Mouse (Mus musculus): ENCODE data around the gene Gpr137b.
"Not testable (repeated sequence)": the region's sequence is repeated elsewhere in the genome, so short reads cannot be mapped to it uniquely, and the experiment has no call there.

Gene Gpr137b

GRCm38 (mm10) chr13:13366371-13366770 lies 27.4 kb downstream of the Gpr137b start:
- DNase-seq (ENCODE audit: low spot score in 2 of 2) = not testable (repeated sequence)

GRCm38 (mm10) chr13:13363536-13363935 lies 30.3 kb downstream of the Gpr137b start:
- DNase-seq (ENCODE audit: low spot score in 2 of 2) = not testable (repeated sequence)

- DNase-seq (ENCODE audit: low spot score in 2 of 2) = not testable (repeated sequence)
Measured at GRCm38 (mm10) chr13:13362261-13362660, 31.6 kb downstream of the Gpr137b start.

- not testable (repeated sequence) for DNase-seq (ENCODE audit: low spot score in 2 of 2)
Measured at GRCm38 (mm10) chr13:13360045-13360444, 33.8 kb downstream of the Gpr137b start.

- DNase-seq (ENCODE audit: low spot score in 2 of 2) = not testable (repeated sequence)
Measured at GRCm38 (mm10) chr13:13358602-13359001, 35.2 kb downstream of the Gpr137b start.

- DNase-seq (ENCODE audit: low spot score in 2 of 2) = not testable (repeated sequence)
Measured at GRCm38 (mm10) chr13:13358097-13358496, 35.7 kb downstream of the Gpr137b start.

GRCm38 (mm10) chr13:13352113-13352512 lies 41.7 kb downstream of the Gpr137b start:
- DNase-seq (ENCODE audit: low spot score in 2 of 2) = not testable (repeated sequence)

- DNase-seq (ENCODE audit: low spot score in 2 of 2) = not testable (repeated sequence)
Measured at GRCm38 (mm10) chr13:13350681-13351080, 43.1 kb downstream of the Gpr137b start.

- peak in 1 of 2 experiments; percentile 75 for DNase-seq (ENCODE audit: low spot score in 2 of 2)
Measured at GRCm38 (mm10) chr13:13349288-13349687, 44.5 kb downstream of the Gpr137b start.

- not testable (repeated sequence) for DNase-seq (ENCODE audit: low spot score in 2 of 2)
Measured at GRCm38 (mm10) chr13:13347634-13348412, 46.0 kb downstream of the Gpr137b start.

- DNase-seq (ENCODE audit: low spot score in 2 of 2) = not testable (repeated sequence)
Measured at GRCm38 (mm10) chr13:13337361-13337760, 56.5 kb downstream of the Gpr137b start.

GRCm38 (mm10) chr13:13328876-13329275 lies 64.9 kb downstream of the Gpr137b start:
- no peak for DNase-seq (ENCODE audit: low spot score in 2 of 2)
